Mouse (Mus musculus): ENCODE data around the gene Krtcap2. TPM values are rescaled to one million over a fixed set of nuclear protein-coding genes. Genes with fewer than 3 reads are reported as not detected.

The Krtcap2 gene
- polyA plus RNA-seq, 1 experiment from 2014 or later = 262 TPM

GRCm38 (mm10) chr3:89299499-89299898 is 53.7 kb downstream of the Krtcap2 start:
- WGBS = 1% methylated on average over 14 of the region's 14 CpGs

More at GRCm38 (mm10) chr3:89299499-89299898, 53.7 kb downstream of the Krtcap2 start:
- Histone ChIP-seq H3K4me1 (replicated peaks) (peaks cover 6% of the 10 kb centered on the region), H3K27ac (ENCODE audit: poor library complexity, severe bottlenecking) (no peak overlapping the region), H3K9me3 (replicated peaks) (no peaks in the 10 kb centered on the region), H3K4me3 (peak overlapping the region; percentile 39), H3K4me2 (peak overlapping the region; percentile 74), H3K27me3 (replicated peaks) (0 out of 2 replicates have a peak, but pooled peaks cover 4% of the 10 kb centered on the region), H3K9ac (peak overlapping the region; percentile 64), H3K36me3 (no peaks in the 10 kb centered on the region)
- 0 out of 2 replicates have a peak, but pooled peaks have one; percentile 26 for ATAC-seq (ENCODE audit: insufficient number of reproducible peaks, low FRiP score)

MicroRNAs encoded within 50 kb of the gene (microRNA counts, 519-probe panel; counts per million panel counts)
- microRNA mmu-miR-92b = not detected

Small RNA genes lying within 50 kb of the gene (microRNA-seq; reads per million reads assigned to microRNA genes)
- gene Mir92b = 117 reads per million, percentile 54 among the genes with 10 or more reads in this experiment

Other genes with a start within 250 kb of the Krtcap2 start
- gene Rusc1, start 152.7 kb upstream of the Krtcap2 start, polyA plus RNA-seq (2016; fragmentation: Nextera tagmentation; extraction: Ambion mirVana) = 10.1 and 10.5 TPM in 2 replicates
- gene Gm43738, start 144.9 kb upstream of the Krtcap2 start, polyA plus RNA-seq (2016; fragmentation: Nextera tagmentation; extraction: Ambion mirVana) = not detected in 2 replicates
- 130 and 136 TPM in 2 replicates for gene Fdps, start 144.0 kb upstream of the Krtcap2 start, polyA plus RNA-seq (2016; fragmentation: Nextera tagmentation; extraction: Ambion mirVana)
- gene Pklr, start 109.8 kb upstream of the Krtcap2 start, polyA plus RNA-seq (2016; fragmentation: Nextera tagmentation; extraction: Ambion mirVana) = 1.7 and 2.8 TPM in 2 replicates
- gene Hcn3, start 85.8 kb upstream of the Krtcap2 start, polyA plus RNA-seq (2016; fragmentation: Nextera tagmentation; extraction: Ambion mirVana) = 0.45 and 0.65 TPM in 2 replicates
- 24.6 and 24.8 TPM in 2 replicates for gene Clk2, start 81.2 kb upstream of the Krtcap2 start, polyA plus RNA-seq (2016; fragmentation: Nextera tagmentation; extraction: Ambion mirVana)
- 88.8 and 92.5 TPM in 2 replicates for gene Scamp3, start 68.5 kb upstream of the Krtcap2 start, polyA plus RNA-seq (2016; fragmentation: Nextera tagmentation; extraction: Ambion mirVana)
- 15.4 and 15.6 TPM in 2 replicates for gene Fam189b, start 62.8 kb upstream of the Krtcap2 start, polyA plus RNA-seq (2016; fragmentation: Nextera tagmentation; extraction: Ambion mirVana)
- gene Gba, start 43.0 kb upstream of the Krtcap2 start, polyA plus RNA-seq (2016; fragmentation: Nextera tagmentation; extraction: Ambion mirVana) = 37.1 and 38.0 TPM in 2 replicates
- gene Thbs3, start 30.8 kb upstream of the Krtcap2 start, polyA plus RNA-seq (2016; fragmentation: Nextera tagmentation; extraction: Ambion mirVana) = 16.2 and 18.7 TPM in 2 replicates
- 123 and 127 TPM in 2 replicates for gene Mtx1, start 18.9 kb upstream of the Krtcap2 start, polyA plus RNA-seq (2016; fragmentation: Nextera tagmentation; extraction: Ambion mirVana)
- gene Muc1, start 16.9 kb upstream of the Krtcap2 start, polyA plus RNA-seq (2016; fragmentation: Nextera tagmentation; extraction: Ambion mirVana) = 0.48 TPM in 1 of 2 replicates, not detected in the other
- 0.89 and 1.1 TPM in 2 replicates for gene Trim46, start 343 bp downstream of the Krtcap2 start, polyA plus RNA-seq (2016; fragmentation: Nextera tagmentation; extraction: Ambion mirVana)
- 65.1 and 79.2 TPM in 2 replicates for gene Dpm3, start 13.4 kb downstream of the Krtcap2 start, polyA plus RNA-seq (2016; fragmentation: Nextera tagmentation; extraction: Ambion mirVana)
- 40.9 and 42.9 TPM in 2 replicates for gene Slc50a1, start 24.6 kb downstream of the Krtcap2 start, polyA plus RNA-seq (2016; fragmentation: Nextera tagmentation; extraction: Ambion mirVana)
- 27.0 and 31.0 TPM in 2 replicates for gene Efna1, start 35.2 kb downstream of the Krtcap2 start, polyA plus RNA-seq (2016; fragmentation: Nextera tagmentation; extraction: Ambion mirVana)
- 1.3 TPM in 2 replicates for gene Efna3, start 77.0 kb downstream of the Krtcap2 start, polyA plus RNA-seq (2016; fragmentation: Nextera tagmentation; extraction: Ambion mirVana)
- 8.7 and 10.6 TPM in 2 replicates for gene Efna4, start 92.1 kb downstream of the Krtcap2 start, polyA plus RNA-seq (2016; fragmentation: Nextera tagmentation; extraction: Ambion mirVana)
- gene Adam15, start 104.0 kb downstream of the Krtcap2 start, polyA plus RNA-seq (2016; fragmentation: Nextera tagmentation; extraction: Ambion mirVana) = 47.2 and 55.5 TPM in 2 replicates
- not detected in 2 replicates for gene Dcst2, start 116.0 kb downstream of the Krtcap2 start, polyA plus RNA-seq (2016; fragmentation: Nextera tagmentation; extraction: Ambion mirVana)
- 0.09 TPM in 1 of 2 replicates, not detected in the other for gene Dcst1, start 119.3 kb downstream of the Krtcap2 start, polyA plus RNA-seq (2016; fragmentation: Nextera tagmentation; extraction: Ambion mirVana)
- gene Zbtb7b, start 148.8 kb downstream of the Krtcap2 start, polyA plus RNA-seq (2016; fragmentation: Nextera tagmentation; extraction: Ambion mirVana) = 1.6 and 1.8 TPM in 2 replicates
- gene Lenep, start 156.8 kb downstream of the Krtcap2 start, polyA plus RNA-seq (2016; fragmentation: Nextera tagmentation; extraction: Ambion mirVana) = 0.54 TPM in 1 of 2 replicates, not detected in the other
- gene Flad1, start 165.9 kb downstream of the Krtcap2 start, polyA plus RNA-seq (2016; fragmentation: Nextera tagmentation; extraction: Ambion mirVana) = 31.7 and 32.5 TPM in 2 replicates
- 355 and 356 TPM in 2 replicates for gene Cks1b, start 172.4 kb downstream of the Krtcap2 start, polyA plus RNA-seq (2016; fragmentation: Nextera tagmentation; extraction: Ambion mirVana)
- gene Shc1, start 172.5 kb downstream of the Krtcap2 start, polyA plus RNA-seq (2016; fragmentation: Nextera tagmentation; extraction: Ambion mirVana) = 76.2 and 78.1 TPM in 2 replicates
- gene Pygo2, start 184.2 kb downstream of the Krtcap2 start, polyA plus RNA-seq (2016; fragmentation: Nextera tagmentation; extraction: Ambion mirVana) = 36.1 and 37.5 TPM in 2 replicates
- gene Pbxip1, start 190.7 kb downstream of the Krtcap2 start, polyA plus RNA-seq (2016; fragmentation: Nextera tagmentation; extraction: Ambion mirVana) = 67.5 and 71.6 TPM in 2 replicates
- 46.8 and 51.0 TPM in 2 replicates for gene Pmvk, start 208.6 kb downstream of the Krtcap2 start, polyA plus RNA-seq (2016; fragmentation: Nextera tagmentation; extraction: Ambion mirVana)

Measured in heart, embryonic 12.5 days (tissue).